Mouse (Mus musculus) urinary bladder, postnatal 25 days (tissue): Measurements from ENCODE around the gene Ppm1k.
"Not testable (repeated sequence)": the region's sequence is repeated elsewhere in the genome, so short reads cannot be mapped to it uniquely, and the experiment has no call there.

Experiments used
- DNase-seq: peaks from one replicate; pipeline ENCODE4 v3.0.0; 2022; ENCODE audit warnings: low spot score

The Ppm1k gene

DNA sequence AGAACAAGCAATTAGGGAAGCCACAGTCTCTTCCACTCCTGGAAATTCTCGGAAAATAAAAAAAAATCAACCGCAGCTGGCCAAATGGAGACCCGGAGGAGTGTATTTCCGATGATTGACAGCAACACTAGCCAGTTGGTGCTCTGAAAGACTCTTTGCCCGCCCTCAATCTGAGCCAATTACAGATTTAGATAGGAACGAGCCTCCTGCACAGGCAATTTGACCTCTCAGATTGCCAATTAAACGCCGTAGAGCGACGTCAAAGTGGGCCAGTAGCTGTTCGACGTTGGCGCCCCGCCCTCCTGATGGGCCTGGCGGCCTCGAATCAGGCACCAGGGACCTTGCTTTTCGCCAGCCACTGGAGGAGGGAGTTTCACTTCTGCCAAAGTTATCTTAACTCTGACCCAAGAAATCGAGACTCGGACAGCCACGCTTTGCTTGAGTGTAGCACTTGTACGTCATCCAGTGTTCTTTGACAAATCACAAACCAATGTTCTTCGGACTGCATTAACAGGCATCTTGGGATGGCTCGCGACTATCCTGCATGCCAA, at the start of gene Ppm1k:
TSS of gene Ppm1k (minus strand) at position 83 of the 551 bp plus-strand sequence.
- peak; percentile 94 for DNase-seq

DNA sequence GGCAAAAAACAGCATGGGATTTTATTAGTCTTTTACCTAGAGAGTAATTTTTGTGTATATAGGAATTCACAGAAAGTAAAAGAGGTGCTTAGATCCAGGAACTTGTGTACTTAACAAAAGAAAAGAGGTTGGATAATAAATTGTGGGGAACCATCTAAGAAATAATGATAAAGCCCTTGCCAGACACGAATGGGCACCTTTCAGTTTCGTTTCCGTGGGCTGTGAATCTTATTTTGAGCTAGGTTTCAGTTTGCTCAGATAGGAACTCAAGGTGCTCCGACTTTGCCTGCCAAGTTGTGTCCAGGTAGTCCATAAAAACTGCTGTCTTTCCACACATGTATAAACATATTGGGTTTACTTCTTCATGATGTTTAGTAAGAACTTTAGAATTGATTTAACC, 47.1 kb upstream of the Ppm1k start:
- no peak for DNase-seq

DNA sequence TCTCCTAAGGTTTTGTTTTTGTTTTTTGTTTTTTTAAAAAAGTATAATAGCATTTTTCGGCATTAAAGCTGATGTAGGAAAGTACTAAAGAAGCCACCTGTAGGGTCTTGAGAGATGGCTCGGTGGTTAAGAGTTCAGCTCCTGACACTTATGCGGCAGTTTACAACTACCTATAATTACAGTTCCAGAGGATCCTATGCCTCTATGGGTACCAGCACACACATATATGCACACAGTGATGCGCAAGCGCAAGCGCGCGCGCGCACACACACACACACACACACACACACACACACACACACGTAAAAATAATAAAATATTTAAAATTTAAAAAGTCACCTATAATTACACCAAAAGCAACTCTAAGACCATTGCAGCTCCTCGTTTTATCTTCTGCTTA, 46.3 kb upstream of the Ppm1k start:
- DNase-seq = no peak

DNA sequence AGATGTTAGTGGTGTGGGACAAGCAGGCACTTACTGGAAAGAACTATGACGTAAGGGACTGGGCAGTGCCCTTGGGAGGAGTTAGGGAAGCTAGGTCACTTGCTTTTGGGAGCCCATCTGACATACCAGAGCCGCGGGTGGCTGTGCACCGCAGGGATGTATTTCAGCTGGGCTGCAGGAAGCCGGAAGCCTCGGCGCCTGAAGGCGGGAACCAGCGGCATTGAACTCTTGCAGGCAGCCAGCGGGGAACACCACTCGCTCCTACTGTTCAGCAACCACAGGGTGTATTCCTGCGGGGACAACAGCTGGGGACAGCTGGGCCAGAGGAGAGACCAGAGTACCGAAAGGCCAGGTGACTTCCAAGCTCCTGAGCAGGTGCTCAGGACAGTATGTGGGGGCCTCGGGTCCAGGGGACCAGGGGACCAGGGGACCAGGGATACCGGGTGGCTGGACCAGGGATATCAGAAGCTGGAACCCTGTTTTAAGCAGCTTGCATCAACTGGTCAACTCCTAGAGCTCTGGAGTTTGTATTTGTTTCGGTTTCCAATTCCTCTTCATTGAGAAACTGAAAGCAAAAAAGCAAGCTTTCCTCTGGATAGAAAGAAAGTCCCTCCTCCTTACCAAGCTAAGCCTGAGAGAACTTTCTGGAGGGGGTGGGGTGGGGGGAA, 45.7 kb upstream of the Ppm1k start, which contains the start of gene Herc6:
TSS of gene Herc6 (plus strand) at position 120 of the 668 bp plus-strand sequence.
- peak; percentile 44 for DNase-seq

DNA sequence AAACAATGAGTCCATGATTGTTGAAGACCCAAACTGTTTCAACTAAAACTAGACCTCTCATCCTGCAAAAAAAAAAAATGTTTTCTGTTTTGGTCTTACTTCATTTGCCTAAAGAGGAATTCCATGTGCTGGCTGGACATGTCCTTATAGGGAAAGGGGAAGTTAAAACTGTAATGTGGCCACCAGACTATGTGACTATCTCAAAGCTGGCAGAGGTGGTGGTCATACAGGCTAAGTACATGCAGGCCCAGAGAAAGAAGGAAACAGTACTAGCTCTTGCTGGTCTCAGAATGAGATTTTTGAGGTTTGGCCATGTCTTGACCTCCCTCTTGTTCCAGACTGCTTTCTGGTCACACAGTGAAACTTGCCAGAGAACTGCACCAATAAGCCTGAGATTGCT, 36.3 kb upstream of the Ppm1k start:
- no peak for DNase-seq

DNA sequence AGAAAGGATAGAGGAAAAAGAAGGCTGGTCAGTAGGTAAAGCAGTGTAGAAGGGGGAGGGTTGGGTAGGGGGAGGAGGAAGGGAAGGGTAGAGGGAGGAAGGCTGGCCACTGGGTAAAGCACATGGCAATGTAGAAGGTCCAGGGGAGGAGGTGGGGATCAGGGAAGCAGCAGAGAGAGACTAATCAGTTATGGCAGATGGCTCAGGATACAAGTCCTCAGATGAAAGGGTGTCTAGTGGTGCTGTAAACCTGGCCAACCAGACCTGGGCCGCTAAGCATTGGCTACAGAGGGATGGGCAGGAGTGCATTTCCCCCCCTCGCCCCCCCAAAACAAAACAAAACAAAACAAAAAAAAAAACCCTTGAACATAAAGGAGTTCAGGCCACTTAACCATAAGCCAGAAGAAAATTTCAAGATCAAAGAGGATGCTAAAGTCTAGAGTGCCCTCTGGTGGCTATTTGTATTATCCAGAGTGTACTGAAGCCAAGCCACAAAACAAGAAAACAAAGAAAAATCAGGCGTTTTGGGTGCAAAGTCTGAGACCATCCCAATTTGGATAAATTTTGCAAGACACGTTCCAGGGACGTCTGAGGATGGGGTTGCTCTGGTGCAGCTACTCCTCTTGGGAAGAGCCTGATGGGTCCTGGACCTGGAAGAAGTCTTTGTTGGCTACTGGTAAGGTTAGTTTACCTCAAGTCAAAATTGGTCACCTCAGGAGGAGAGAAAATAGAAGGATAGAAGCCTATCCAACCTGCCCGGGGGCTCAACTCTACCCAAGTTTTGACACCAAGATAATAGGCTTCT, 35.1 kb upstream of the Ppm1k start:
- peak; percentile 32 for DNase-seq

DNA sequence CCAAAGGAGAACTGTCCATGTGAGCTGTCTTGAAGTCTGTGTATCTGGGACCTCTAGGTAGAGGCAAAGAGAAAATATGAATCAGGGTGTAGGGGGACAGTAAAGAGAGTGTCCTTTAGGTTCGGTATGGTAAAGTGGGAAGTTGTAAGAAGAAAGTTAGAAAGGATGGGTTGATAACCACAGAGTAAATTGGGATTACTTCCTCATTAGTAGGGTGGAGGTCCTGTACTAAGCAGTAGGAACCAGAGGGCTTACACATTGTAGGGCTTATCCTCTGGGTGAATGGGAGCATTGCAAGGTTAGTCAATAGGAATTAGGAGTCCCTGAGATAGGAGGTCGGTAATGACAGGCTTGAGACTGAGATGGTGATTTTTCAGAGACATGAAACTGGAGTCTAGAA, 32.4 kb upstream of the Ppm1k start:
- DNase-seq = no peak

DNA sequence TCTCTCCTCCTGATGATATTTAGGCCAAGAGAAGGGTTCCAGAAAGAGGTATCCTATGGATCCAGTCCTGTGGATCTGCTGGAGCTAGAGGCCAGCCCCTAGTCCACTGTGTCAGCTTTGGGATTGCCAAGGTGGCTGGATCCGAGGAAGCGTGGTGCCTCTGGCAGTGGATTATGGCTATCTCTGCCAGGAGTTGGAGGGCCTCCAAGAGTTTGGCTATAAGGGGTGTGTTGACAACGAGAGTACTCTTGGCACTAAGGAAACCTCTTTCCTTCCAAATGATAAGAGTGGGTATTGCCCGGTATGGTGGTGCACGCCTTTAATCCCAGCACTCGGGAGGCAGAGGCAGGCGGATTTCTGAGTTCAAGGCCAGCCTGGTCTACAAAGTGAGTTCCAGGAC, 30.2 kb upstream of the Ppm1k start:
- DNase-seq = no peak

DNA sequence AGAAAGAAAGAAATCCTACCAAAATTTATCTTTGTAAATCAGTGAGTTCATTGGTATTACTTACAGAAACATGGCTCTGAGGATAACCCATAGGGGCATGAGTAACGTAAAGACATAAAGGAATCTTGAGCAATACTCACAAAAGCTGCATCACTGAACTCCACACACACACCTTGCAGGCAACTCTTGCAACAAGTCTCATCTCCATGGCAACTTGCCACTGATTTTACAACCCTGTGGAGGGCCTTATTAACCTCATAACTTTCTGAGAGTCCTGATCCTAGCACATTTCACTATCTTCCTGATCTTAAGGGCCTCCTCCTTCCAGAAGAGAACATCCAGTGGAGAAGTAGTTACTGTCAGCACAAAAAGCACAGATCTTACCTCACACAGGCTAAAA, 28.2 kb upstream of the Ppm1k start:
- DNase-seq = no peak

DNA sequence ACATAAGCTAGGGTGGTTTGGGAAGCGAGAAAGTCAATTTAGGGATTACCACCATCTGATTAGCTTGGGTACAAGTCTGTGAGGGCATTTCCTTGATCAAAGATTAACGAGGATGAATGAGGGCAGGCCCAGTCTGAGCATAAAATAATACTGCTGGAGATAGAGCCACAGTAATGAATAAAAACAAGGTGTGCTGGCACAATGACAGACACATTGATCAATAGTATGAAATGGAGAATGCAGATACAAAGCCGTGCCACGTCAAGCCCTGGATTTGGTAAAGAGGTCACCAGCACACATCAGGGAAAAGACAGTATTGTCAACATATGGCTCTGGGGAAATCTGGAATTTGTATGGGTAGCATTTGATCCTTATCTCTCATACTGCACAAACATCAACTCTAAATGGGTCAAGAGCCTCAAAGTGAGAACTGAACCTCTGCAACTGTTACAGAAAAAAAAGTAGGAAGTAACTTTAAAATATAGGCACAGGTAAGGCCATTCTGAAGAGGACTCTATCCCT, 22.6 kb upstream of the Ppm1k start:
- no peak for DNase-seq

DNA sequence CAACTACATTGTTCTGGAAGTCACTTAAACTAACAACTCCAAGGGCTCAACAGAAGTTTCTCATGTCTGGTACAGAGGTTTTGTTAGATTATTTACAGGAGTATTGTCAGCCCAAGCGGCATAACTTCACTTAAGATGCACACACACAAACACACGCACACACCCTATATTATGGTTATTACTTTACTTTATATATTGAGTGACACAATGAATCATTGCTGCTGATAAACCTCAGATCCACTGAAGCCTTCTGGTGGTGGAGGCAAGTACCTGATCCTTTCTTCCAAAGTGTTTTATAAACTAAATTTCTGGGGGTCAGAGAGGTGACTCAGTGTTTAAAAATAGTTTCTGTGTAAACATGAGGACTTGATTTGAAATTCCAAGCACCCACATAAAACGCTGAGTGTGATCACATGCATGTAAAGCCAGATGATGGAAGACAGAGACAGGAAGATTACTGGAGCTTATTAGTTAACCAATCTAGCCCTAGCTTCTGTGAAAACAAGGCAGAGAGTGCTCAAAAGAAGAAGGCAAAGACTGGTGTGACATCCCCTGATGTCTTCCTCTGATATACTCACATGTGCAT, 16.0 kb upstream of the Ppm1k start:
- DNase-seq = no peak

DNA sequence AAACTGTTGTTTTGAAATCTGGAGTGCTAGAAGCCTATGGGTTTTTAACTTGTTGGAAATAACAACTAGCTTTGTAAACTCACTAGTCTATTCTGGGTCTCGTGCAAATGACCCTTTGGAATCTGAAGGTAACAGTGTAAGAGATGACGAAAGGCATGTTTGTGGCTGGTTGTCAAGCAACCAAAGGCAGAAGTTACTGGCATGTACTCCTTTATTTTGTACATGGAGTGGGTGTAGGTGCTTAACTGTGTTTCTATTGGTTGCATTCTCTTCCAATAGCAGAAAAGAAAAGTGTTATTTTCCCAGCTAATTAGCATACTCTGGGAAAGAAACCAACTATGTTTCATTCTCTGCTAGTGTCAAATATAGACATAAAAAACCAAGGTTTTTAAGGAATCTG, 9.6 kb upstream of the Ppm1k start:
- DNase-seq = no peak

DNA sequence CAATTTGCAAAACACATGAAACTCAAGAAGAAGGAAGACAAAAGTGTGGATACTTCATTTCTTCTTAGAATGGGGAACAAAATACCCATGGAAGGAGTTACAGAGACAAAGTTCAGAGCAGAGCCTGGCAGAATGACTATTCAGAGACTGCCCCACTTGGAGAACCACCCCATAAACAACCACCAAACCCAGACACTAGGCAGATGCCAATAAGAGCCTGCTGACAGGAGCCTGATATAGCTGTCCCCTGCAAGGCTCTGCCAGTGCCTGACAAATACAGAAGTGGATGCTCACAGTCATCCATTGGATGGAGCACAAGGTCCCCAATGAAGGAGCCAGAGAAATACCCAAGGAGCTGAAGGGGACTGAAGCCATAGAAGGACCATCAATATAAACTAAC, 8.3 kb upstream of the Ppm1k start:
- DNase-seq = not testable (repeated sequence)

DNA sequence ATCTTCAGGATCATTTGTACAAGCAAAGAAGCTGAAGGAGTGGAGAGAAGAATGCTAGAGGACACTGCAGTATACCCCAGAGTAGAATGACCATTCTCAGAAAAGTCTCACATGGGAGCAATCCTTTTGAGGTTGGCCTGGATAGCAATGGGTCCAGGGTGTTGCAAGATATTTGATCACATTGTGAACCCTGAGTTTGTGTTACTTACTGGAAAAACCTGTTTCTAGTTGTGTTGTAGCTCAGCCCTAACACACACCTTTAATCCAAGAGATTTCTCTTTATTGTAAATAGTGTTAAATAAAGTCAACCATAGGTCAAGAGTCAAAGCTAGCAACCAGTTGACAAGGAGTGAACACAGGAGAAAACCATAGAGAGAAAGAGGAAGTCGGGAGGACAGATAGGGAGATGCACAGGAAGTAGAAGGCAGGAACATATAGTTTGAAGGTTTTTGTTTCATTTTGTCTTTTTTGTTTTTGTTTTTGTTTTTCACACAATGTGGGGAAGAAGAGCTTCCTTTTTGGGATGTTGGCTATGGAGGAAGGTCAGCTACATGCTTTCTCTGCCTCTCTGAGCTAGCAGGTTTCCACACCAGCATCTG, 6.6 kb upstream of the Ppm1k start:
- no peak for DNase-seq

DNA sequence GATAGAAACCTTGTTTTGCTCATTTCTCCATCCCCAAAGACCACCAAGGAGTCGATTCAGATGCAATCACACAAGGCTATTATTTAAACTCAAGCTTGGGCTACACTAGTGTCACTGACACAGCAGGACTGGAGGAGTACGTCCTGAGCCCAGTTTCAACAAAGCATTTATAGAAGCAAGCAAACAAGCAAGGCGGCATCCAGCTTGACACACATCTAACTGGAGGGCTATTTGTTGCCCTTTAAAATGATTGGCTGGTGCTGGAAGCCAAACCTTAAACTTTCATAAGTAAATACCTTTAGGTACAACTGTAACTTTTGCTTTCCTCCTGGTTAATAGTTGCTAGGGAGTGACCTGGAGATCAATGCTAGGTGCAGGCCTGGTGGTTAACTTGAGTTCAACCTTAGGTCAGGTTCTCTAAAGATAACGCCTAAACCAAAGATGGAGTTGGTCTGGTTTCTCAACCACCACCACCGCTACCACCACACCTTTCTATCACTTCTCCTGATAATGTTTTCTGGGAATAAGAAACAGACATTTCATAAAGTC, 5.8 kb upstream of the Ppm1k start:
- no peak for DNase-seq

DNA sequence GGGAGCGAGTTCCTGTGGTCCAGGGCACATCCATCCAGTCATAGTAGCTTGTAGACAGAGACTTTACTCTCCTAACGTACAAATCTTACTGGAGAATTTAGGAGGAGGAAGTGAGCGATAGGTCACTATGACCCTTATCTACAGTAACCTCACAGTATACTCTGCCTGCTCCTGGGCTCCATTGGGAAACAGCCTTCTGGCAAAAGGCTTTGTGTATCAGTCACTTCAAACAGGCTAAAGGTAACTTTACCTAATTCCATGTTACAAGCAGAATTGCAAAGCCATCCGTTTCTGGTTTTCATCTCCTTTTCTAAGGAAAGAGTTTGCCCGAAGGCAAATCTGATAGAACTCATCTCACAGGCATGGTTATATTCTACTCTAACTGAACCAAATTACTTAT, 2.6 kb upstream of the Ppm1k start:
- DNase-seq = no peak

DNA sequence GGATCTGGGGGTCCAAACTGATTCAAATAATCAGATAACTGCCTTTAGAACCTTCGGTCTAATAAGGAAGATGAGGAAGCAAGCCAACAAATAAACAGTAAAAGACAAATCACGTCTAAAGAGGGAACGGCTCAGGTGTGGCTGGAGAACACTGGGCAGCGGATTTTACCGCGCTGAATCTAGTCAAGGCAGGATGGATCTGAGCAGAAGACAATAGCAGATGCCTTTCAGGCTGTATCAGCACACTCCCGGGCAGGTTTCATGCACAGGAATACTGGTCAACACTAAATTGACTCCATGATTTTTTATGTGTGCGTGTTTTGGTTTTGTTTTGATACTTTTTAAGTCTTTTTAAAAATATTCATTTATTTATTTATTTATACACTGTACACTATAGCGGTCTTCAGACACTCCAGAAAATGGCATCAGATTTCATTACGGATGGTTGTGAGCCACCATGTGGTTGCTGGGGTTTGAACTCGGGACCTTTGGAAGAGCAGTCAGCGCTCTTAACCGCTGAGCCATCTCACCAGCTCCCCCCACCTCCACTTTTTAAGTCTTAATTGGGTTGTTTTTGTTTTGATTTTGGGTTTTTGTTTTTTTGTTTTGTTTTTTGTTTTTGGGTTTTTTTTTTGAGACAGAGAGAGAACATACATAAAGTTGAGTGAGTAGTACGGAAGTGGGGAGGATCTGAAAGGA, 852 bp upstream of the Ppm1k start:
- peak; percentile 21 for DNase-seq

DNA sequence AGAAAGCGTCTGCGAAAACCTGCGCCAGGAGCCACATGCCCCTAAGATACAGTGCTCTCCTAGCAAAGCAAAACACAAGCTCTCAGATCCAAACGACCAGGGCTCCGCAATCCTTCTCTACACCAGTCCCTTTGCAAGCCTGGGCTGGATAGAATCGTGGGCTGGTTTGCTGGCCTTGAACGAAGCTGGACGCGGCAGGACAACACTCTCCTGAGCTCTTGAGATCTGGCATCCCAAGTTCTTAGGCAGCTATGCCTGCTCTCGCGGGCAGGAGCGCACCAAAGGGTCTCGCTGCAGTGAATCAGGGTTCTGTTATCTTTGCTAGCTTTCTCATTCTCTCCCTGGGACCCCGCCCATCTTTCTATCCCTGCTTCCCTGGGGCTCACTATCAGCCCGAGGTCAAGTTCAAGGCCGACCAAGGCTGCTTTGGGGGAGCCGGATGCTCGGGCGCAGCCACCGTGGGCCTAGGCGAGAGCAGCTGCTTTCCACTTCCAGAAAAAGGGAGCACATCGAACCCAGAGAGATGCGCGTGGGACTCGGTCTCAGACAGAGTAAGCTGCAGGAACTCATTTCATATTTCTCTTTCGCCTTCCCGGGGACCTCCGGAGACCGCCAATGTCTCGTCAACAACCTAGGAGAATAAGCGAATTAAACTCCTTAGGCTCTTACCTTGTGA, 519 bp downstream of the Ppm1k start:
- peak; percentile 19 for DNase-seq

DNA sequence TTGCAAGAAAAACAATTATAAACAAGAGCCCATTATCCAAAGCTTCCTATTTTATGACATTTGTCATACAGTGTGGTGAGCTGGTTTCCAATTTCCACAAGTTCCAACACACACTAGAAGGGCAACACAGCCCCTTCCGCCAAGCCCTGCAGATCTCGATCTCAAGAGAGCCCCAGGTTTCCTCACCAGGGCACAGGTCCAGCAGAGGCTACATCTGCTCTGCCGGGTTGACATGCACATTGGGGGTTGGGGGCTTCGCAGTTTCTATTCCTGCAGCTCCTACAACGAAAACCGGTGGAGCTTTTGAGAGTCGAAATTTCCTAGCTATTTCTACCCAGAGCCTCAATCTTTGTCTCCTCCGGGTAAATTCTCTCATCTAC, 1.0 kb downstream of the Ppm1k start:
- DNase-seq = peak; percentile 20

DNA sequence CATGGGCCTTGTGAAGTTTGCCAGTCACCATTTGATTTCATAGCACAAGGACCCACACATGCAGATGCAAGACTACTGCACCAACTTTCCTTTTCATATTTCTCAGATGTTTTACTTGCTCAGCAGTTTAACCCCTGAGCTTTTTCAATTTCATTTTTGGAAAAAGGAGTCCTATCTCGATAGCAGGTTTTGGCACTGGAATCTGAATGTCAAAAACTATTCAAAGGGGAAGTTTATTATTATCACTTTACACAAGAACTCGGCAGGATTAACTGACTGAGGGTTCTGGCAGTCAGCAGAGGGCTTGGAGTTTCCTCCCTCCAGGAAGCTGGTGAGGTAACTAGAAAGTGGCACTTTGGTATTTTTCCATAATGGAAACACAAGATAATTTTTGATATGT, 1.9 kb downstream of the Ppm1k start:
- no peak for DNase-seq

DNA sequence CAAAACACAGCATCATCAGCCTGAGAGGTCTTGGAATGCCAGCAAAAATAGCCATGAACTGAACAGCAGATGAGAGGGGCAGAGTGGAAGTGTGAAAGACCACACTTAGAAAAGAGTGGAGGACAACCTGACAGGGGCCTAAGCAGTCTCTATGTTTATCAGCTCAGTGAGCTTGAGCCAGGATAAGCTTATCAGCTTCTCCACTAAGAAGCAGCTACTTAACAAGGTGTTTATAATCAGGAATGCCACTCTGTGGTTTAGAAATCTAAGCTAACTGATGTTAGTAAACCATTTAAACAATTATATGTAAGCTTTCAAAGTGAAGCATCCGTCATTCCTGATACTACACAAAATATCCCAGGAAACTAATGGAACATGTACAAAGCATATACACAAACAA, 3.2 kb downstream of the Ppm1k start:
- DNase-seq = no peak
